Mouse (Mus musculus) heart, postnatal 4 days (tissue): ENCODE results near the gene Gm45233. TPM values are rescaled to one million over a fixed set of nuclear protein-coding genes. Genes with fewer than 3 reads are reported as not detected.

ENCODE experiments used
- DNase-seq: peaks from one replicate; pipeline ENCODE4 v3.0.0; 2021
- microRNA-seq, 2 experiments: library from miRNA; unstranded; fragments of <30 nt; microRNA quantifications; one replicate each; pipeline ENCODE4 v1.2.0; 2021 to 2022
- total RNA-seq, 2 experiments: library from RNA; stranded (reverse); gene quantifications; 2 replicates each; pipeline ENCODE4 v1.2.3; 2021

Gm45233 gene
- total RNA-seq, 2 experiments from 2014 or later, result 2.9 to 3.0 TPM

DNA sequence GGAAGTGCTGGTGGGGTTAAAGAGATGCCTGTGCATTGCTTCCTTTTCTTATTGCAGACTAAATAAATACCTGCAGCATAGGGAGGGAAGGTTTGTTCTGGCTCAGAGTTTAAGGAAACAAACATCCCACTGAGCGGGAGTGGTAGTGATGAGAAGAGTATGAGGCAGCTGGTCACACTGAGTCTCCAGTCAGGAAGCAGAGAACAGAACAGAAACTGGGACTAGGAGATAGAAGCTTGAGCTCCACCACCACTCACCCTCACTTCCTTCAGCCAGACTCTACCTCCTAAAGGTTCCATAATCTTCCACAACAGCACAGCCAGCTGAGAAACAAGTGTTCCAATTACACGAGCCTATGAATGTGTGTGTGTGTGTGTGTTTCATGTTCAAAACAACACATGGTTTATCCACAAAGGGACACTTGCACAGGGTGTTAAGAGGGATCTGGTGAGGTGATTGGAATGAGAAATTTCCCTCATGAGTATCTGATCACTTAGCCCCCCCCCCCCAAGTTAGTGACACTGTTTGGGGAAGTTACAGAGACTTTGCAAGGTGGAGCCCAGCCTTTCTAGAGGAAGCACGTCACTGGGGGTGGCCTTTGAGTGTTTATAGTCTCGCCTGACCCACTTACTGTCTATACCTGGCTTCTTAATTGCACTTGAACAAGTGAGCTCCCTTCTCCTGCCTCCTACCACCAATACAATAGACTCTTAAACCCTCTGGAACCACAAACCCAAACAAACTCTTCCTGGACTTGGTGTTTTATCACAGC, 68.0 kb downstream of the Gm45233 start:
- DNase-seq, result no peak

DNA sequence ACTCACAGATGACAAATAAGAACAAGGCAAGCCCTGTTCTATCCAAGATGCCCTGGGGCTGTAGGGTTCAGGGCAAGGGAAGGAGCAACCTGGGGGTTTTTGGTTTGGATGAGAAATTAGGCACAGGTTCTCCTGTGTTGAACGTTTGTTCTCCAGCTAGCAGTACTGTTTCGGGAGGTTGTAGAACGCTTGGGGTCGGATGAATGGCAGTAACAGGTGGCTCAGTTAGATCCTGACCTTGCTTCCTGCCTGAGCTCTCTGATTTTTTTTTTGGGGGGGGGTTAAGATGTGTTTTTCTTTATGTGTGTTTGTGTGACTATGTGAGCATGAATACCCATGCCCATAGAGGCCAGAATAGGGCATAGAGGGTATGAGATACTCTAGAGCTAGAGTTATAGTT, 68.6 kb downstream of the Gm45233 start:
- no peak for DNase-seq

Small RNA genes within 50 kb of the gene (microRNA-seq; reads per million reads assigned to microRNA genes)
- 4.8 to 6.3 reads per million in 2 experiments for gene Mir7051

Other genes with a start within 250 kb of the Gm45233 start
- 10 to 100 TPM; 13.9 to 15.3 TPM for gene Zfp715, start 130.8 kb upstream of the Gm45233 start, total RNA-seq
- under 1 TPM in 1 of 2 experiments, not detected in 1; 0.10 TPM for gene Siglecf, start 92.8 kb upstream of the Gm45233 start, total RNA-seq
- under 1 TPM; 0.09 to 0.55 TPM for gene Siglecg, start 35.9 kb upstream of the Gm45233 start, total RNA-seq
- not detected for gene Lim2, start 16.5 kb upstream of the Gm45233 start, total RNA-seq
- not detected for gene Nkg7, start 7.1 kb upstream of the Gm45233 start, total RNA-seq
- gene Cldnd2, start 3.3 kb upstream of the Gm45233 start, total RNA-seq, result not detected
- 100 to 1,000 TPM; 882 to 955 TPM for gene Etfb, start within 50 bp of the Gm45233 start, total RNA-seq
- 1 to 10 TPM; 4.1 to 6.3 TPM for gene Vsig10l, start 19.0 kb downstream of the Gm45233 start, total RNA-seq
- under 1 TPM; 0.29 TPM for gene Iglon5, start 45.9 kb downstream of the Gm45233 start, total RNA-seq
- not detected for gene 4931406B18Rik, start 61.8 kb downstream of the Gm45233 start, total RNA-seq
- 1 to 10 TPM; 1.7 to 2.1 TPM for gene Cd33, start 100.3 kb downstream of the Gm45233 start, total RNA-seq
- gene Zfp658, start 118.1 kb downstream of the Gm45233 start, total RNA-seq, result 1 to 10 TPM; 1.0 to 1.1 TPM
- 1 to 10 TPM; 9.4 to 10.0 TPM for gene Zfp719, start 135.5 kb downstream of the Gm45233 start, total RNA-seq
- gene Zfp819, start 163.0 kb downstream of the Gm45233 start, total RNA-seq, result not detected
- gene Ceacam18, start 190.6 kb downstream of the Gm45233 start, total RNA-seq, result not detected
- gene Siglece, start 216.0 kb downstream of the Gm45233 start, total RNA-seq, result under 1 TPM; 0.34 to 0.48 TPM
- gene Ctu1, start 227.9 kb downstream of the Gm45233 start, total RNA-seq, result 1 to 10 TPM; 4.7 to 5.6 TPM
- not detected for gene Klk14, start 246.3 kb downstream of the Gm45233 start, total RNA-seq